Mouse (Mus musculus): ENCODE data around the gene Foxr1. TPM values are rescaled to one million over a fixed set of nuclear protein-coding genes. Genes with fewer than 3 reads are reported as not detected.
A peak's percentile ranks its signal among the peaks of the same experiment; 100 is the strongest.
"Not testable (repeated sequence)": the region's sequence is repeated elsewhere in the genome, so short reads cannot be mapped to it uniquely, and the experiment has no call there.

The Foxr1 gene
- polyA plus RNA-seq, 1 experiment: not detected

- TF ChIP-seq POLR2A (IDR thresholded peaks at IDR 0.05; ENCODE audit: borderline replicate concordance, extremely low read depth, insufficient read depth, insufficient read length, poor library complexity, severe bottlenecking) (no peak), CTCF (IDR thresholded peaks at IDR 0.05; ENCODE audit: borderline replicate concordance, extremely low read depth, insufficient read depth, insufficient read length) (peak; percentile 7; the same call in 1 of the 2 replicates)
- no peak for DNase-seq (ENCODE audit: low read depth)
Measured at GRCm38 (mm10) chr9:44475936-44476335, 35.0 kb upstream of the Foxr1 start.

DNA sequence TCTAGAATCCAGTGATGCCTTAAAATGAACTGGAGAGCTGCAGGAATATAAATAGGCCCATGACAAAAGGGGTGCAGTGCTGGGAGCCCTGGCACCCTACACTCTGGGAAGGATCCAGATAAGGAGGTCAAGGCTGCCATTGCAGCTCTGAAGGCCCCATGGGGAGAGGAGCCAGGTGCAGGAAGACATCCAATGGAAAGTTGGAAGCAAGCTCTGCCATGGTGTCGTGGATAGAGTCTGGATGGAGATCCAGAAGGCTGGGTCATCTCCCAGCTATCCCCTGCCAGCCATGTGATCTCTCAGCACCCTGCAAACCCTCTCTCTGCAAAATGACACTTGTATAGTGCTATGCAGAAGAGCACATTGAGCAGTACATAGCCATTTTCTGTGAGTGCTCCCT is 33.4 kb upstream of the Foxr1 start:
- DNase-seq (ENCODE audit: low read depth): no peak

DNA sequence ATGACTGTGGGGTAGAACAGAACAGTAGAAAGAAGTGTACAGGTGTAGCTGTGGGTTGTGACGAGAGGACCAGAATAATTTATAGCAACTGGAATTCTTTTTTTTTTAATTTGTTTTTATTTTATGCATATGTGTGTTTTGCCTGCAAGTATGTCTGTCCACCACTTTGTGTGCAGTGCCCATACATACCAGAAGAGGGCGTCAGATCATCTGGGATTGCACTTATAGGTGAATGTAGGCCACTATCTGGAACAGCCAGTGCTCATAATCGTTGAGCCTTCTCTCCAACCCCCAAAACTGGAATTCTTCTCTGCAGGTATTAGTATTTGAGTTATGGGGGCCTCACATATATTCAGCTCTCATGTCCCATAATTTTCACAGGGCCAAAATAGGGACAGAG is 32.2 kb upstream of the Foxr1 start:
- DNase-seq (ENCODE audit: low read depth): no peak
- TF ChIP-seq CTCF (IDR thresholded peaks at IDR 0.05; ENCODE audit: borderline replicate concordance, extremely low read depth, insufficient read depth, insufficient read length): peak; percentile 17; the same call in 1 of the 2 replicates
- TF ChIP-seq POLR2A (IDR thresholded peaks at IDR 0.05; ENCODE audit: borderline replicate concordance, extremely low read depth, insufficient read depth, insufficient read length, poor library complexity, severe bottlenecking): no peak

More for the DNA sequence above, 33.4 kb upstream of the Foxr1 start:
- TF ChIP-seq CTCF (IDR thresholded peaks at IDR 0.05; ENCODE audit: borderline replicate concordance, extremely low read depth, insufficient read depth, insufficient read length): no peak
- no peak for TF ChIP-seq POLR2A (IDR thresholded peaks at IDR 0.05; ENCODE audit: borderline replicate concordance, extremely low read depth, insufficient read depth, insufficient read length, poor library complexity, severe bottlenecking)

- peak; percentile 47 for DNase-seq (ENCODE audit: low read depth)
- no peak for TF ChIP-seq POLR2A (IDR thresholded peaks at IDR 0.05; ENCODE audit: borderline replicate concordance, extremely low read depth, insufficient read depth, insufficient read length, poor library complexity, severe bottlenecking)
- TF ChIP-seq CTCF (IDR thresholded peaks at IDR 0.05; ENCODE audit: borderline replicate concordance, extremely low read depth, insufficient read depth, insufficient read length): no peak
Measured at GRCm38 (mm10) chr9:44468800-44469199, 27.9 kb upstream of the Foxr1 start.

- DNase-seq (ENCODE audit: low read depth): no peak
- no peak for TF ChIP-seq CTCF (IDR thresholded peaks at IDR 0.05; ENCODE audit: borderline replicate concordance, extremely low read depth, insufficient read depth, insufficient read length)
- no peak for TF ChIP-seq POLR2A (IDR thresholded peaks at IDR 0.05; ENCODE audit: borderline replicate concordance, extremely low read depth, insufficient read depth, insufficient read length, poor library complexity, severe bottlenecking)
Measured at GRCm38 (mm10) chr9:44468224-44468623, 27.3 kb upstream of the Foxr1 start.

- no peak for DNase-seq (ENCODE audit: low read depth)
- no peak for TF ChIP-seq POLR2A (IDR thresholded peaks at IDR 0.05; ENCODE audit: borderline replicate concordance, extremely low read depth, insufficient read depth, insufficient read length, poor library complexity, severe bottlenecking)
- no peak for TF ChIP-seq CTCF (IDR thresholded peaks at IDR 0.05; ENCODE audit: borderline replicate concordance, extremely low read depth, insufficient read depth, insufficient read length)
Measured at GRCm38 (mm10) chr9:44461950-44462349, 21.0 kb upstream of the Foxr1 start.

DNA sequence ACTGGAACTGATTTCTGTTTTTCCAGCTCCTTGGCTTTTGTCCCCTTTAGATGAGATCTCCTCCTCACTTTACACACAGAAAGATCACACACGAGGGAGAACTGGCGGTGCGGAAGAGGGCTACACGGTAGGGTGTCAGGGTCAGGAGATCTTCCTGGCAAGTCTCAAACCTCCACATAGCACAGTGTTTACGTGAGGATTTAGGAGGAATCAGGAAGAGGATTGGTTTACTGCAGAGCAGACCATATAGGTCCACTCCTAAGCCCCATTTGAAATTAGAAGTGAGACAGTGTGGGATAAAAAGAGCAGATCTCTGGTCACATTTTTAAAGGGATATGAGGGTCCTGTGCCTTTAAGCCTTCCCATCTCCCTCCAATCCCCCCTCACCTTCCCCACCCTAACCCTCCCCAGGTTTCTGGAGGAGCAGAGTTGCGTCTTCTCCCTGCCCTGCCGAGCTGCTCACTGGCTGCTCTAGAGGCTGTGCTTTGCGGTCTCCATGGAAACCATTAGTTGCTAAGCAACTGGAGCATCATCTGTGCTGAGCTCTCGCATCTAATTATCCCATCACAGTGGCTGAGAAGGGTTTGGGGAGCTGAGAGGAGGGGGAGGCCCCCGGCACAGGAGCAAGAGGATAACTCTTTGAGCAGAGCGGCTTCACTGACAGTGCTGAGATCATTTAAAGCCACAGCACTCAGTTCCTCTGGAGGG is 16.3 kb upstream of the Foxr1 start:
- no peak for TF ChIP-seq POLR2A (IDR thresholded peaks at IDR 0.05; ENCODE audit: borderline replicate concordance, extremely low read depth, insufficient read depth, insufficient read length, poor library complexity, severe bottlenecking)
- no peak for TF ChIP-seq CTCF (IDR thresholded peaks at IDR 0.05; ENCODE audit: borderline replicate concordance, extremely low read depth, insufficient read depth, insufficient read length)
- peak; percentile 100 for DNase-seq (ENCODE audit: low read depth)

DNA sequence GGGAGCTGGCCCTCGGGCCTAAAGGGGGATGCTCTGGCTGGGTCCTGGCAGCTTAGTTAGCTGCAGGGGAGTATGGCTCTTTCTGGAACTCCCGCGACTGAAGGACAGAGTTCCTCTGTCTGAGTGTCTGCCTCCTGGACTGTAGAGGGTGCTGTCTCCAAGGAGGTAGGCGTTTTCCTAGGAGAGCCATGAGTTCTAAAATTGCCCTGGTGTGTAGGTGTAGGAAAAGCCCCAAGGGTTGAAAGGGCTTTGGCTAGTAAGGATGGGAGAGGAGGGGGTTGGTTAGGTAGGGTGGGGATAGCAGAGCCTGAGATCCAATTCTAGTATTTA is 13.9 kb upstream of the Foxr1 start, which contains the start of gene Upk2:
Gene Upk2 (minus strand): TSS at position 86 of the 330 bp plus-strand sequence.
- peak; percentile 17 for DNase-seq (ENCODE audit: low read depth)
- TF ChIP-seq POLR2A (IDR thresholded peaks at IDR 0.05; ENCODE audit: borderline replicate concordance, extremely low read depth, insufficient read depth, insufficient read length, poor library complexity, severe bottlenecking): no peak
- TF ChIP-seq CTCF (IDR thresholded peaks at IDR 0.05; ENCODE audit: borderline replicate concordance, extremely low read depth, insufficient read depth, insufficient read length): peak; percentile 39; the same call in 1 of the 2 replicates

GRCm38 (mm10) chr9:44454132-44454890 is 13.4 kb upstream of the Foxr1 start:
- no peak for TF ChIP-seq POLR2A (IDR thresholded peaks at IDR 0.05; ENCODE audit: borderline replicate concordance, extremely low read depth, insufficient read depth, insufficient read length, poor library complexity, severe bottlenecking)
- TF ChIP-seq CTCF (IDR thresholded peaks at IDR 0.05; ENCODE audit: borderline replicate concordance, extremely low read depth, insufficient read depth, insufficient read length): peak; percentile 99
- peak; percentile 89 for DNase-seq (ENCODE audit: low read depth)

- TF ChIP-seq CTCF (IDR thresholded peaks at IDR 0.05; ENCODE audit: borderline replicate concordance, extremely low read depth, insufficient read depth, insufficient read length): peak; percentile 39; the same call in 1 of the 2 replicates
- no peak for TF ChIP-seq POLR2A (IDR thresholded peaks at IDR 0.05; ENCODE audit: borderline replicate concordance, extremely low read depth, insufficient read depth, insufficient read length, poor library complexity, severe bottlenecking)
- no peak for DNase-seq (ENCODE audit: low read depth)
Measured at GRCm38 (mm10) chr9:44450387-44450786, 9.5 kb upstream of the Foxr1 start.

DNA sequence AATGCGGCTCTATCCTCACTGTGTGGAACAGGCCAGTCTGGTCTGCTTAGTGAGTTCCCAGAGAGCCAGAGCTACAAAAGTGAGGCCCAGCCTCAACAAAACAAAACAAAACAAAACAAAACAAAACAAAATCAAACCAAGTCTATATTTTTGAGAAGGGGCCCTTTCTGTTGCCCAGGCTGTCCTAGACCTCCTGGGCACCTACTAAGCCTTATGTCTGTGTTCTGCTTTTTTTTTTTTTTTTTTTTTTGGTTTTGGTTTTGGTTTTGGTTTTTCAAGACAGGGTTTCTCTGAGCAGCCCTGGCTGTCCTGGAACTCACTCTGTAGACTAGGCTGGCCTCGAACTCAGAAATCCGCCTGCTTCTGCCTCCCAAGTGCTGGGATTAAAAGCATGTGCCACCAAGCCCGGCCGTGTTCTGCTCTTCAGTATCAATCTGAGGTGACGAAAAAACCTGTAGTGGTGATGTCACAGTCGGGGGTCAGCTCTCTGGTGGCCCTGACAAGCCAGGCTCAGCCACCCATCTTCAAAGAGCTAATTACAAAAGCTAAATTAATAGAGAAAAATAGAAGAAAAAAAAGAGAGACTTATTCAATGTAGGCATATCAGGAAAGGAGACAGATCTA is 3.6 kb upstream of the Foxr1 start:
- DNase-seq (ENCODE audit: low read depth): not testable (repeated sequence)
